Mouse (Mus musculus) embryonic facial prominence, embryonic 15.5 days (tissue): ENCODE measurements around the gene Mpz. TPM values are rescaled to one million over a fixed set of nuclear protein-coding genes. Genes with fewer than 3 reads are reported as not detected.
A peak's percentile ranks its signal among the peaks of the same experiment; 100 is the strongest.

ENCODE experiments used
- ATAC-seq: fragments of 200-750 bp; cut with Nextera tagmentation; 2 replicates; pipeline ENCODE4 v1.8.0; 2017; ENCODE audit warnings: low read depth, moderate TSS enrichment; ENCODE audit not compliant: insufficient number of reproducible peaks, low FRiP score, low TSS enrichment
- H3K27ac ChIP-seq: fragments of 300-500 bp; sonication (generic); replicated peaks from 2 replicates; pipeline ENCODE4 v1.5.1; 2015; ENCODE audit warnings: mild to moderate bottlenecking, inconsistent platforms
- H3K27me3 ChIP-seq: fragments of 300-500 bp; sonication (generic); 2 replicates; pipeline ENCODE4 v1.6.1; 2015; ENCODE audit warnings: inconsistent platforms
- H3K36me3 ChIP-seq: fragments of 300-500 bp; sonication (generic); 2 replicates; pipeline ENCODE4 v1.6.1; 2015; ENCODE audit warnings: mild to moderate bottlenecking, inconsistent platforms
- H3K4me1 ChIP-seq: fragments of 300-500 bp; sonication (generic); 2 replicates; pipeline ENCODE4 v1.6.1; 2015; ENCODE audit warnings: inconsistent platforms
- H3K4me2 ChIP-seq: fragments of 300-500 bp; sonication (generic); replicated peaks from 2 replicates; pipeline ENCODE4 v1.6.1; 2015; ENCODE audit warnings: mild to moderate bottlenecking, inconsistent platforms
- H3K4me3 ChIP-seq: fragments of 300-500 bp; sonication (generic); replicated peaks from 2 replicates; pipeline ENCODE4 v1.5.1; 2015; ENCODE audit warnings: mild to moderate bottlenecking, inconsistent platforms
- H3K9ac ChIP-seq: fragments of 300-500 bp; sonication (generic); 2 replicates; pipeline ENCODE4 v1.6.1; 2015; ENCODE audit warnings: inconsistent platforms
- H3K9me3 ChIP-seq: fragments of 300-500 bp; sonication (generic); replicated peaks from 2 replicates; pipeline ENCODE4 v1.6.1; 2016; ENCODE audit warnings: inconsistent platforms
- WGBS: fragments of 180-500 bp; shearing (Covaris S2); methylation state at CpG from one replicate; pipeline ENCODE4 v1.1.7; 2015; 5-methylcytosine and 5-hydroxymethylcytosine counted together
- polyA plus RNA-seq: library from polyadenylated mRNA; unstranded; fragments of >200 nt; fragmentation: Nextera tagmentation; extraction: Ambion mirVana; gene quantifications from 2 replicates; pipeline ENCODE4 v1.2.1, GENCODE M21; 2015

Gene Mpz
- 6.8 and 8.5 TPM in 2 replicates for polyA plus RNA-seq

GRCm38 (mm10) chr1:171149974-171150760 is at the start of gene Mpz, which contains the start of gene Sdhc:
Gene Mpz, plus strand, starts transcription at chr1:171150711.
Gene Sdhc, minus strand, starts transcription at chr1:171150603.
- H3K4me3 ChIP-seq, result peak within 1 kb of the TSS; percentile 87
- peaks cover 6% of the 10 kb centered on the region for H3K36me3 ChIP-seq
- under 1% methylated on average over 34 of the region's 34 CpGs for whole genome bisulfite sequencing
- H3K4me2 ChIP-seq, result peak within 1 kb of the TSS; percentile 67
- peak within 1 kb of the TSS; percentile 93 for H3K27ac ChIP-seq
- H3K9ac ChIP-seq, result peak within 1 kb of the TSS; percentile 93
- peaks cover 18% of the 10 kb centered on the region for H3K4me1 ChIP-seq
- no peaks in the 10 kb centered on the region for H3K27me3 ChIP-seq
- ATAC-seq, result peak; percentile 93
- no peaks in the 10 kb centered on the region for H3K9me3 ChIP-seq

GRCm38 (mm10) chr1:171101033-171101432 is 49.5 kb upstream of the Mpz start:
- no peaks in the 10 kb centered on the region for H3K27me3 ChIP-seq
- no peak overlapping the region for H3K27ac ChIP-seq
- no peaks in the 10 kb centered on the region for H3K36me3 ChIP-seq
- peaks cover 7% of the 10 kb centered on the region; the same call in 1 of the 2 replicates for H3K4me1 ChIP-seq
- no peak overlapping the region for H3K9ac ChIP-seq
- H3K9me3 ChIP-seq, result no peaks in the 10 kb centered on the region
- H3K4me3 ChIP-seq, result no peak overlapping the region
- no peak for ATAC-seq
- no peak overlapping the region for H3K4me2 ChIP-seq
- WGBS, result 32% methylated on average over 2 of the region's 2 CpGs

- peak overlapping the region; percentile 66 for H3K4me2 ChIP-seq
- H3K27ac ChIP-seq, result peak overlapping the region; percentile 78; the same call in 1 of the 2 replicates
- peak overlapping the region; percentile 71 for H3K4me3 ChIP-seq
- WGBS, result under 1% methylated on average over 40 of the region's 40 CpGs
- H3K4me1 ChIP-seq, result peaks cover 7% of the 10 kb centered on the region; the same call in 1 of the 2 replicates
- no peaks in the 10 kb centered on the region for H3K36me3 ChIP-seq
- H3K9ac ChIP-seq, result peak overlapping the region; percentile 42; the same call in 1 of the 2 replicates
- H3K9me3 ChIP-seq, result no peaks in the 10 kb centered on the region
- ATAC-seq, result peak; percentile 84
- H3K27me3 ChIP-seq, result no peaks in the 10 kb centered on the region
Measured at GRCm38 (mm10) chr1:171101733-171102546, 48.6 kb upstream of the Mpz start.

GRCm38 (mm10) chr1:171102547-171103177 is 47.8 kb upstream of the Mpz start:
- under 1% methylated on average over 35 of the region's 35 CpGs for WGBS
- peak; percentile 90 for ATAC-seq
- H3K4me1 ChIP-seq, result peaks cover 7% of the 10 kb centered on the region; the same call in 1 of the 2 replicates
- H3K27me3 ChIP-seq, result no peaks in the 10 kb centered on the region
- peak overlapping the region; percentile 78 for H3K27ac ChIP-seq
- H3K4me2 ChIP-seq, result peak overlapping the region; percentile 66
- H3K36me3 ChIP-seq, result no peaks in the 10 kb centered on the region
- H3K9me3 ChIP-seq, result no peaks in the 10 kb centered on the region
- peak overlapping the region; percentile 42; the same call in 1 of the 2 replicates for H3K9ac ChIP-seq
- peak overlapping the region; percentile 71 for H3K4me3 ChIP-seq

GRCm38 (mm10) chr1:171103179-171103840 is 47.2 kb upstream of the Mpz start:
- no peak for ATAC-seq
- no peak overlapping the region for H3K9ac ChIP-seq
- H3K27ac ChIP-seq, result peak overlapping the region; percentile 39; the same call in 1 of the 2 replicates
- H3K9me3 ChIP-seq, result no peaks in the 10 kb centered on the region
- peak overlapping the region; percentile 66 for H3K4me2 ChIP-seq
- 8% methylated on average over 10 of the region's 10 CpGs for WGBS
- H3K4me3 ChIP-seq, result peak overlapping the region; percentile 71
- no peaks in the 10 kb centered on the region for H3K36me3 ChIP-seq
- H3K27me3 ChIP-seq, result no peaks in the 10 kb centered on the region
- peaks cover 7% of the 10 kb centered on the region; the same call in 1 of the 2 replicates for H3K4me1 ChIP-seq

DNA sequence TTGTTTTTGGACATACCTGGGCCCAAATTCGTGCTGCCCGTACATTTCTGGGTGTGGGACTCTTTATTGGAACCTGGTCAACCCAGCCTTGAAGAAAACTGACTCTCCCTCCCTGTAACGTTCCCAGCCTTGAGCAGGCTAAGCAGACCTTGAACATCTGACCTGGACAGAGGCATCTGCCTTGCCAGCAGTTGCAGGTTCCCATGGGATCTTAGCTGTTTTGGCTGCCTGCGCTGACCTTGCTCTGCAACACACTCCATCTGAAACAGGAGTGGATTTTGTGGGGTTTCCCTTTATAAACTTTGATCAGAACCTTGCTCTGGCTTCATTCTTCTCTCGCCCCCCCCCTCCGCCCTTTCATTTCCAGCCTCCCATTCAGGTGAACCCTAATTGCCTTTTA is 45.3 kb upstream of the Mpz start:
- Histone ChIP-seq H3K4me2 (no peak overlapping the region), H3K27me3 (no peaks in the 10 kb centered on the region), H3K9me3 (no peaks in the 10 kb centered on the region), H3K27ac (no peak overlapping the region), H3K4me3 (no peak overlapping the region), H3K4me1 (peaks cover 8% of the 10 kb centered on the region; the same call in 1 of the 2 replicates), H3K9ac (no peak overlapping the region), H3K36me3 (no peaks in the 10 kb centered on the region)
- 67% methylated on average over 6 of the region's 6 CpGs for WGBS
- ATAC-seq, result no peak

GRCm38 (mm10) chr1:171109620-171110019 is 40.9 kb upstream of the Mpz start:
- H3K9ac ChIP-seq, result no peak overlapping the region
- peaks cover 15% of the 10 kb centered on the region for H3K4me1 ChIP-seq
- no peaks in the 10 kb centered on the region for H3K9me3 ChIP-seq
- no peaks in the 10 kb centered on the region for H3K27me3 ChIP-seq
- 36% methylated on average over 9 of the region's 9 CpGs for WGBS
- H3K36me3 ChIP-seq, result no peaks in the 10 kb centered on the region
- no peak overlapping the region for H3K27ac ChIP-seq
- H3K4me3 ChIP-seq, result no peak overlapping the region
- no peak overlapping the region for H3K4me2 ChIP-seq
- ATAC-seq, result no peak

- WGBS, result 9% methylated on average over 15 of the region's 15 CpGs
- no peaks in the 10 kb centered on the region for H3K36me3 ChIP-seq
Measured at GRCm38 (mm10) chr1:171110659-171111019, 39.9 kb upstream of the Mpz start.

DNA sequence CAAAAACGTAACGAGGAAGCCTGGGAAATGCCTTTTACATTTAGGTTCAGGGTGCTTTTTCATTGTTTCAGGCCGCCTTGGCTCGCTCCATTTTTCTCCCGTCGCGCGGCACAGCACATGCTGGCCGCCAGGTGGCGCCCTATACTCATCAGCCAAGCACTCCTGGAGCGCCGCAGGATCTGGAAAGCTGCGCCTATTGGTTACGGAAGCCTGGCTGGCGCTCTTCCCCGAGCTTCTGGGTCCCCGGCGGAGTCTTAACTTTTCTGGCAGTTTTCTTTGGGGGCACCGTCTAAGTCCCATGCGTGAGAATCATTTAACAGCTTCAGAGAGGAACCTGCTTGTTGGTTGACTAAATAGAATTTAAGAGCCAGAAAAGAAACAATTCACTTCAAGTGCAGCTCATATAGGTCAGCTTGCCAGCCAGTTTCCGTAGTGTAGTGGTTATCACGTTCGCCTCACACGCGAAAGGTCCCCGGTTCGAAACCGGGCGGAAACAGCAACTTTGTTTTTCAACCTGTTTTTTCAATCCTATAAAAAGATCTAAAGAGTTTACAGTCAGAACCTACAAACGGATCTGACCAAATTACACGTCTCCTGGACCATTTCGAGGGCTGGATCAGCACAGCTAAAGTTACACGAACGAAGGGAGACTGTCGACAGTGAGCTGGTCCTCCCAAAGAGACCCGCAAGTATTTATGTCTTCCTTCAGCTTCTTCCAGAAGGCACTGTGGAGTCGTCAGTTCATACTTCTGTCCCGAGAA is 39.3 kb upstream of the Mpz start:
- Histone ChIP-seq H3K4me2 (peak overlapping the region; percentile 69), H3K36me3 (no peaks in the 10 kb centered on the region), H3K9me3 (no peaks in the 10 kb centered on the region), H3K4me3 (peak overlapping the region; percentile 69), H3K9ac (peak overlapping the region; percentile 41), H3K4me1 (peaks cover 15% of the 10 kb centered on the region), H3K27me3 (no peaks in the 10 kb centered on the region), H3K27ac (peak overlapping the region; percentile 89)
- under 1% methylated on average over 38 of the region's 38 CpGs for WGBS
- peak; percentile 93 for ATAC-seq

More at GRCm38 (mm10) chr1:171110659-171111019, 39.9 kb upstream of the Mpz start:
- ATAC-seq, result 0 out of 2 replicates have a peak, but pooled peaks have one; percentile 32
- Histone ChIP-seq H3K9me3 (no peaks in the 10 kb centered on the region), H3K9ac (no peak overlapping the region), H3K27me3 (no peaks in the 10 kb centered on the region), H3K4me3 (peak overlapping the region; percentile 69), H3K4me2 (peak overlapping the region; percentile 69), H3K4me1 (peaks cover 15% of the 10 kb centered on the region), H3K27ac (peak overlapping the region; percentile 89)
